Mouse (Mus musculus): ENCODE results near the gene Arhgap42. TPM values are rescaled to one million over a fixed set of nuclear protein-coding genes. Genes with fewer than 3 reads are reported as not detected.

The Arhgap42 gene
- polyA plus RNA-seq, 1 experiment = 0.01 TPM

DNA sequence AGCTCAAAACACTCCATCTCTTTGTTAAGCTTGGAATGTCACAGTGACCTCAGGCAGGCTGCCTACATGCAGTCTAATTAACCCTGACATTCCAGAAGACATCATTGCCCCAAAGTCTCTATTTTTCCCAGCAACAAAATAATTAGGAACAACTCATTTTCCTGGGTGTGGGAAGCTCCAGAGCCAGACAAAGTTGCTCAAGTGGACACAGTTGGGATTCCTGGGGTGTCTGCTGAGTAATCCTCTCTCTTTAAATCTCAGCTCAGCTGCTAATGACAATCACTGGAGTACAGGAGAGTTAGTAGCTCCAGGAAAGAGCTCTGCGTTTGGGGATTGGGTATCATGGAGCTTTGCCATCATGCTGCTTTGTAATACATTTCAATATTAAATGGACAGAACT is 44.4 kb downstream of the Arhgap42 start:
- no peaks in the 10 kb centered on the region for H3K27me3 ChIP-seq (ENCODE audit: control insufficient read depth)
- H3K9me3 ChIP-seq (ENCODE audit: control insufficient read depth, low read length) = no peaks in the 10 kb centered on the region
- no peaks in the 10 kb centered on the region for H3K4me1 ChIP-seq (ENCODE audit: control insufficient read depth)
- TF ChIP-seq TAL1 (IDR thresholded peaks at IDR 0.05; ENCODE audit: low read length) = no peak
- no peak for TF ChIP-seq GATA1 (IDR thresholded peaks at IDR 0.05; ENCODE audit: low read length)
- H3K4me3 ChIP-seq (replicated peaks) = no peak overlapping the region
- H3K36me3 ChIP-seq (ENCODE audit: control insufficient read depth) = no peaks in the 10 kb centered on the region

DNA sequence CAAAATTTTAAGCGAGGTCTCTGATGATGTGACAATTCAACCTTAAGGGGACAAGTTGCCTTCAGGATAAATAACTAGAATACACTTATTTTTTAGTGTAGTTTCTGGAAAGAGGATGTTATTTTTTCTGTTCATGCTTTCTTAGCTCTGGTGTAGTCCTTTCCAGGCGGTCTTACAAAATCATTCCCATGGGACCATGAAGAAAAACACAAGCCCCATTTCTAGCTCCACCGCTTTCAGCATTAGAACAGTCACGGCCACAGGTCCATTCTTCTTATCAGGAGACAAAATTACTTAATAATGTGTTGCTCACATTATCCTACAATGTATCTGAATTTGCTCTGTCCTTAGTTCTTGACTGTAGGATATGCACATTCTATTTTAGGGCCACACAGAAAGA is 46.2 kb downstream of the Arhgap42 start:
- Histone ChIP-seq H3K27me3 (ENCODE audit: control insufficient read depth) (no peaks in the 10 kb centered on the region), H3K9me3 (ENCODE audit: control insufficient read depth, low read length) (no peaks in the 10 kb centered on the region), H3K4me1 (ENCODE audit: control insufficient read depth) (no peaks in the 10 kb centered on the region), H3K36me3 (ENCODE audit: control insufficient read depth) (no peaks in the 10 kb centered on the region), H3K4me3 (replicated peaks) (no peak overlapping the region)
- TF ChIP-seq GATA1 (IDR thresholded peaks at IDR 0.05; ENCODE audit: low read length) = no peak

DNA sequence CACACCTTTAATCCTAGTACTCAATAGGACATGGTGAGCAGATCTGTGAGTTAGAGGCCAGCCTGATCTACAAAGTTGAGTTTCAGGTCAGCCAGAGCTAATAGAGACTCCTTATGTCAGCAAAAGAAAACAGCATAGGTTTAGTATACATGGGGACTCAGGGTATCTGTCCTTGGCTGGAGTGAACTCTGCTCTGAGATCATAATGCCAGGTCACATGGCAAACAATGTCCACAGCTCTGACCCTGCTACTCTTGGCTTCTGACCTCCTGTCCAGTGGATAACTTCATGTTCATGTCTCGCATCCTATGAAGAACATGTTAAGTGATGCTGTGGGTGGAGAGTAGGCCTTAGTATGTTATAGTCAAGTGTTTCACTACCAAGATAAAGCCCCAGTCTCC is 48.1 kb downstream of the Arhgap42 start:
- H3K9me3 ChIP-seq (ENCODE audit: control insufficient read depth, low read length) = no peaks in the 10 kb centered on the region
- no peaks in the 10 kb centered on the region for H3K4me1 ChIP-seq (ENCODE audit: control insufficient read depth)
- no peak overlapping the region for H3K4me3 ChIP-seq (replicated peaks)
- H3K36me3 ChIP-seq (ENCODE audit: control insufficient read depth) = no peaks in the 10 kb centered on the region
- no peak for TF ChIP-seq TAL1 (IDR thresholded peaks at IDR 0.05; ENCODE audit: low read length)
- no peaks in the 10 kb centered on the region for H3K27me3 ChIP-seq (ENCODE audit: control insufficient read depth)

DNA sequence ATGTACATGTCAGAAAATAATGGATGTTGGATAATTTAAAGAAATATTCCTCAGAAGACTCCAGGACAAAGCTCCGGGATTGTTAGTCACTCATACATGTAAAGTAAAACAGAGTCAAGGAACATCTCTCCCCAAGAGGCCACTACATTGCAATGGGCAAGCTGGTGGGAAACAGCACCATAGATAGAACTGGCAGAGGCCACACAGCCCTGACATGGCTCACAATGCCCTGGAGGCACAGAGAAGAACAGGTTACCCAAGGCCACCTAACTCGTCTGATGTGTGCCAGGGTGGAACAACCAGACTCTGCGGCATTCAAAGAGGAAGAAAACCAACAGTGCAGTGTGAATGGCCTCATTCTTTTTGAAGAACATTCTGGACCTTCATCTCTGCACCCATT is 50.7 kb downstream of the Arhgap42 start:
- Histone ChIP-seq H3K27me3 (ENCODE audit: control insufficient read depth) (no peaks in the 10 kb centered on the region), H3K36me3 (ENCODE audit: control insufficient read depth) (no peaks in the 10 kb centered on the region), H3K4me1 (ENCODE audit: control insufficient read depth) (no peaks in the 10 kb centered on the region), H3K4me3 (replicated peaks) (no peak overlapping the region), H3K9me3 (ENCODE audit: control insufficient read depth, low read length) (no peaks in the 10 kb centered on the region)
- TF ChIP-seq TAL1 (IDR thresholded peaks at IDR 0.05; ENCODE audit: low read length) (no peak), GATA1 (IDR thresholded peaks at IDR 0.05; ENCODE audit: low read length) (no peak)

DNA sequence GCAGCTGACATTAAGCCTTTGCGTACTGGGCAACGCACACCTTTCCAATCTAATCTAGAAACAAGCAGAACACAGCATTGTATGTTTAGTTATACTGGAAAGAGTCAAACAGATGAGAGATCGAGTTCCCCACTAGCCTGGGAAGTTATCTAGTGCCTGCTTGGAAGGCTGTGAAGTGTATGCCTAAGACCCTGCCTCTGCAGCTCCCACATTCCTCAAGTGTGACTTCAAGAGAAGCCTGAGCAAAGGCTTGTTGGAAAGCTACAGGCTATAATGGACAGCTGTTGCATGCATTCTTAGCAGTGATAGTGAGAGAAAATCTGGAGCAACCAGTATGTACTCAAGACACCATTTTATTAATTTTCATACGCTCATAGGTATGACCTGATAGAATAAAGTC is 61.2 kb downstream of the Arhgap42 start:
- Histone ChIP-seq H3K9me3 (ENCODE audit: control insufficient read depth, low read length) (no peaks in the 10 kb centered on the region), H3K4me3 (replicated peaks) (no peak overlapping the region), H3K36me3 (ENCODE audit: control insufficient read depth) (no peaks in the 10 kb centered on the region), H3K27me3 (ENCODE audit: control insufficient read depth) (no peaks in the 10 kb centered on the region), H3K4me1 (ENCODE audit: control insufficient read depth) (no peaks in the 10 kb centered on the region)
- TF ChIP-seq GATA1 (IDR thresholded peaks at IDR 0.05; ENCODE audit: low read length) (no peak), TAL1 (IDR thresholded peaks at IDR 0.05; ENCODE audit: low read length) (no peak)

DNA sequence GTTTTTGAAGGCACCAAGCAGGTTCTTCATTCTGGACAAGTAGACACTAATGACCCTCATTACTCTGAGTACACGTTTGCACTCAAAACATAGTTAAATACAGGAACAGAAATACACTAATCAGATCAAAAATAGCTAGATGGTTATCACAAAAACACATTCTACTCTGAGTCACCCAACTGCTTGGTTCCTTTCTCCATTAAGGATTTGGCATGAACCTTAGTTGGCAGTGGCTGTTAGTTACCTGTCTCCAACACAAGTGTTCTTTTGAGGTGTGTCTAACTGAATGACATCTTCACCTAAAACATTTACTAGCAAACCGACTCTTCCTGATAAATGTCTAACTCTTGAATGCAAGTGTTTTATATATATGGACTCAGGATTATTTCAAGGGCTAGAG is 64.0 kb downstream of the Arhgap42 start:
- no peak for TF ChIP-seq GATA1 (IDR thresholded peaks at IDR 0.05; ENCODE audit: low read length)
- TF ChIP-seq TAL1 (IDR thresholded peaks at IDR 0.05; ENCODE audit: low read length) = no peak
- Histone ChIP-seq H3K9me3 (ENCODE audit: control insufficient read depth, low read length) (no peaks in the 10 kb centered on the region), H3K36me3 (ENCODE audit: control insufficient read depth) (no peaks in the 10 kb centered on the region), H3K4me3 (replicated peaks) (no peak overlapping the region), H3K4me1 (ENCODE audit: control insufficient read depth) (no peaks in the 10 kb centered on the region), H3K27me3 (ENCODE audit: control insufficient read depth) (no peaks in the 10 kb centered on the region)

DNA sequence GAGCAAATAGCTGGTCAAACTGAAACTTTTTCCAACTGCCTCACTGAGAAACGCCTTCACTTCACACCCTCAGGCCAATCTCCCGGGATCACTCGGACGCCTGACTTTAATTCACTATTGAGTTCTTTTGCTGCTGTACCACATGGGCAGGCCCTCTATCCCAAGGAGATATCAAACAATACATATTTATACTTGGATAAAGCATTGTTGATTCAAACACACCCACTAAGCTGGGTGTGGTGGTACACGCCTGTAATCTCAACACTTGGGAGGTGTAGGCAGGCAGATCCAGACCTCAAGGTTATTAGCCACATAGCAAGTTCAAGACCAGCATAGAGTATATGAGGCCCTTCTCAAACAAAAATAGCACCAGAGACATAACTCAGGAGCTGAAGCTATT is 64.7 kb downstream of the Arhgap42 start:
- H3K4me3 ChIP-seq (replicated peaks) = no peak overlapping the region
- no peaks in the 10 kb centered on the region for H3K4me1 ChIP-seq (ENCODE audit: control insufficient read depth)
- H3K27me3 ChIP-seq (ENCODE audit: control insufficient read depth) = no peaks in the 10 kb centered on the region
- H3K36me3 ChIP-seq (ENCODE audit: control insufficient read depth) = no peaks in the 10 kb centered on the region
- H3K9me3 ChIP-seq (ENCODE audit: control insufficient read depth, low read length) = no peaks in the 10 kb centered on the region
- TF ChIP-seq TAL1 (IDR thresholded peaks at IDR 0.05; ENCODE audit: low read length) (no peak), GATA1 (IDR thresholded peaks at IDR 0.05; ENCODE audit: low read length) (no peak)

DNA sequence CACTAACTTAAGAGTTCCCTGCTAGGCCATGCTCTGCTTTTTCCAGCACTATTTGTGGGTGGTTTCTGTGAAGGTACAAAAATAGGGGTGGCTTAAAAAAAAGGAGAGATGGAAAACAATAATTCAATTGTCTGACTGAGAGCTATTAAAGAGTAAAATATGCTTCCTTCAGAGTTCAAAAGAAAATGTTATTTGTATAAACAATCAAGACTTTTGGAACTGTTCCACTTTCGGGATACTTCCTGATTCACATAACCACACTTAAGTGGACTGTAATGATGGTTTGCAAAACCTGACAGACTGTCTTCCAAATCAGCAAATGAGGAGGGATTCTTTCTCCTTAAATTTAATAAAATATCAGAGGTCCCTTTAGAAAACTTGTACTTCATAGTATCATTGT is 65.8 kb downstream of the Arhgap42 start:
- no peaks in the 10 kb centered on the region for H3K9me3 ChIP-seq (ENCODE audit: control insufficient read depth, low read length)
- no peaks in the 10 kb centered on the region for H3K4me1 ChIP-seq (ENCODE audit: control insufficient read depth)
- TF ChIP-seq TAL1 (IDR thresholded peaks at IDR 0.05; ENCODE audit: low read length) = no peak
- no peak for TF ChIP-seq GATA1 (IDR thresholded peaks at IDR 0.05; ENCODE audit: low read length)
- no peaks in the 10 kb centered on the region for H3K27me3 ChIP-seq (ENCODE audit: control insufficient read depth)
- no peak overlapping the region for H3K4me3 ChIP-seq (replicated peaks)
- no peaks in the 10 kb centered on the region for H3K36me3 ChIP-seq (ENCODE audit: control insufficient read depth)

DNA sequence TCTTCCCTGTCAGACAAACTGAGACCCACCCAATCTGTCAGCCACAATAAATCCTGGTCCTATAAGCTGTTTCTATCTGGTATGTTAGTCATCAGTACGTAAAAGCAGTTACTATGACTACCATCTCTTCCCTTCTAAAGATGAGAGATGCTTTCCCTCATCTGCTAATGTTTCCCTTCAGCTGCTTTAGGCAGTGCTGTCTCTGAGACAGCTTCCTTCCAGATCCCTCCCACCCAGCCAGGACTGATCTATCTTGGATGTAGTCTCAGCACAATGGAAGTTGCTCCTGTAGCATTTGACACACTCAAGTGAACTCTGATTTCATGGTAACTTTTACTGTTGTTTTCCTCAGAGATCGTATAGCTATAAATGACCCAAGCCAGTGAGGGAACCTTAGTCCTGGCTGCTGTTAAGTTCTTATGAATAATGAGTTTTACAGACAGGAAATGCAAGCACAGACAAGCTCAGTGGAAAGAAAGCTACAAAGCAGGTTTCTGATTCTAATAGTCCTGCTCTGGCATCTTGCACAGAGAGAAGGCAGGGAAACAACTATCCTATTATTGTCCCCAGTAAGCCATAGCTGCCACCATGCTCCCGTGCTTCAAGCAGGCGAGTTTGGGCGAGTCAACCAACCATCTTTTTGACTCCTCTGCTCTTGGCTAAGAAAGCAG is 67.6 kb downstream of the Arhgap42 start:
- H3K9me3 ChIP-seq (ENCODE audit: control insufficient read depth, low read length) = no peaks in the 10 kb centered on the region
- no peaks in the 10 kb centered on the region for H3K27me3 ChIP-seq (ENCODE audit: control insufficient read depth)
- TF ChIP-seq TAL1 (IDR thresholded peaks at IDR 0.05; ENCODE audit: low read length) = no peak
- no peak for TF ChIP-seq GATA1 (IDR thresholded peaks at IDR 0.05; ENCODE audit: low read length)
- no peak overlapping the region for H3K4me3 ChIP-seq (replicated peaks)
- H3K36me3 ChIP-seq (ENCODE audit: control insufficient read depth) = no peaks in the 10 kb centered on the region
- no peaks in the 10 kb centered on the region for H3K4me1 ChIP-seq (ENCODE audit: control insufficient read depth)

DNA sequence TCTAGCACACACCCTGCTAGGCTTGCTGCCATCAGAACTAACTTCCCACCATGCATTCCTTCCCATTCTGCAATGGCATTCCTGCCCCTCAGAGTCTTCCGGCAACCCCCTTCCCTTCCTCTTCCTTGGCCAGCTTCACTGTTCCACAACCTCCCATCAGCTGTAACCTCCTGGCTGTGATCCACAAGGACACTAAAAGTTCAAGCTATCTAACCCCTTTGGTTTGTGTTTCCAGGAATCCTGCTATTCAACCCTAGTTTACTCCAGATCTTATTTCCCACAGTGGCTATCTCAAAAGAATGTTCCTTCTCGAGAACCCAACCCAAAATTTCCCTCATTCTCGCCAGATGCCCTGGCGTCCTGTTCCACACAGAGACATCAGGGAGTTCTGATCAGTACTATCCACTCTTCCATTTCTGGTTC is 73.2 kb downstream of the Arhgap42 start:
- Histone ChIP-seq H3K36me3 (ENCODE audit: control insufficient read depth) (no peaks in the 10 kb centered on the region), H3K4me3 (replicated peaks) (no peak overlapping the region)

More for the DNA sequence above, 73.2 kb downstream of the Arhgap42 start:
- H3K9me3 ChIP-seq (ENCODE audit: control insufficient read depth, low read length) = no peaks in the 10 kb centered on the region
- H3K4me1 ChIP-seq (ENCODE audit: control insufficient read depth) = no peaks in the 10 kb centered on the region
- no peaks in the 10 kb centered on the region for H3K27me3 ChIP-seq (ENCODE audit: control insufficient read depth)
- no peak for TF ChIP-seq GATA1 (IDR thresholded peaks at IDR 0.05; ENCODE audit: low read length)
- TF ChIP-seq TAL1 (IDR thresholded peaks at IDR 0.05; ENCODE audit: low read length) = no peak
